Mouse (Mus musculus): ENCODE results near the gene Fam240b.
A peak's percentile ranks its signal among the peaks of the same experiment; 100 is the strongest.

Gene Fam240b

GRCm38 (mm10) chr13:64438863-64439452 is 58.6 kb downstream of the Fam240b start:
- DNase-seq, result peak; percentile 71

GRCm38 (mm10) chr13:64437801-64438200 is 59.8 kb downstream of the Fam240b start:
- DNase-seq, result no peak

GRCm38 (mm10) chr13:64432017-64432995 is 65.3 kb downstream of the Fam240b start, which contains the start of gene Cdk20:
TSS of gene Cdk20 (plus strand) at chr13:64432314.
- peak; percentile 90 for DNase-seq
